Mouse (Mus musculus): ENCODE data around the gene Hoxb5. TPM values are rescaled to one million over a fixed set of nuclear protein-coding genes. Genes with fewer than 3 reads are reported as not detected.

Gene Hoxb5
- total RNA-seq, 2 experiments from 2014 or later, result 0.26 to 0.28 TPM

GRCm38 (mm10) chr11:96354801-96355311 is 51.7 kb downstream of the Hoxb5 start:
- peak overlapping the region; percentile 77 for H3K27ac ChIP-seq
- DNase-seq, result no peak
- H3K4me3 ChIP-seq, result peak overlapping the region; percentile 69
- intact Hi-C loops (cut with DNase I), result loop anchor here (5.0 kb wide), 2 partner anchors 43 to 52 kb away; no protein-coding TSS in a partner anchor
- TF ChIP-seq CTCF (IDR thresholded peaks at IDR 0.05), result no peak

Small RNA genes lying within 50 kb of the gene (microRNA-seq; reads per million reads assigned to microRNA genes)
- 8,858 reads per million, percentile 92 among the genes with 10 or more reads in this experiment for gene Mir10a
- 10.1 reads per million, percentile 7 among the genes with 10 or more reads in this experiment for gene Mir196a-1

Other genes with a start within 250 kb of the Hoxb5 start
- gene Ube2z, start 237.9 kb upstream of the Hoxb5 start, total RNA-seq (2021), result 10 to 100 TPM; 14.4 to 18.2 TPM
- 1,000 to 10,000 TPM; 1,178 to 1,786 TPM for gene Atp5g1, start 227.7 kb upstream of the Hoxb5 start, total RNA-seq (2021)
- gene Calcoco2, start 191.4 kb upstream of the Hoxb5 start, total RNA-seq (2021), result not detected
- not detected for gene Ttll6, start 169.6 kb upstream of the Hoxb5 start, total RNA-seq (2021)
- not detected for gene Hoxb13, start 109.0 kb upstream of the Hoxb5 start, total RNA-seq (2021)
- gene Hoxb9, start 31.9 kb upstream of the Hoxb5 start, total RNA-seq (2021), result under 1 TPM in 1 of 2 experiments, not detected in 1; 0.14 TPM
- gene Hoxb8, start 21.4 kb upstream of the Hoxb5 start, total RNA-seq (2021), result under 1 TPM; 0.14 to 0.23 TPM
- gene Hoxb7, start 16.7 kb upstream of the Hoxb5 start, total RNA-seq (2021), result under 1 TPM; 0.47 to 0.56 TPM
- gene Hoxb6, start 10.9 kb upstream of the Hoxb5 start, total RNA-seq (2021), result under 1 TPM; 0.56 to 0.64 TPM
- gene Hoxb4, start 14.9 kb downstream of the Hoxb5 start, total RNA-seq (2021), result under 1 TPM; 0.31 to 0.38 TPM
- under 1 TPM; 0.22 to 0.51 TPM for gene Hoxb3, start 20.0 kb downstream of the Hoxb5 start, total RNA-seq (2021)
- gene Hoxb2, start 47.2 kb downstream of the Hoxb5 start, total RNA-seq (2021), result under 1 TPM; 0.15 to 0.20 TPM
- not detected for gene Hoxb1, start 62.4 kb downstream of the Hoxb5 start, total RNA-seq (2021)
- gene Skap1, start 161.3 kb downstream of the Hoxb5 start, total RNA-seq (2021), result not detected